Mouse (Mus musculus): Measurements from ENCODE around the gene Clec2d. TPM values are rescaled to one million over a fixed set of nuclear protein-coding genes. Genes with fewer than 3 reads are reported as not detected.
"Not testable (repeated sequence)": the region's sequence is repeated elsewhere in the genome, so short reads cannot be mapped to it uniquely, and the experiment has no call there.

The Clec2d gene
- polyA plus RNA-seq, 1 experiment from 2014 or later, result 0.90 TPM

- no peak overlapping the region for H3K27ac ChIP-seq (ENCODE audit: low read length)
- 100% methylated on average over 1 of the region's 1 CpGs for WGBS
- no peak overlapping the region for H3K4me3 ChIP-seq (ENCODE audit: low read length)
- no peaks in the 10 kb centered on the region for H3K27me3 ChIP-seq (ENCODE audit: insufficient read depth, low read length)
- no peak for ATAC-seq (ENCODE audit: low FRiP score, low TSS enrichment)
- no peaks in the 10 kb centered on the region for H3K9me3 ChIP-seq (ENCODE audit: low read length)
- H3K36me3 ChIP-seq (ENCODE audit: insufficient read depth, low read length), result no peaks in the 10 kb centered on the region
- H3K4me1 ChIP-seq (ENCODE audit: insufficient read depth, low read length), result 0 out of 2 replicates have a peak, but pooled peaks cover 3% of the 10 kb centered on the region
- no peak overlapping the region for H3K9ac ChIP-seq (replicated peaks; ENCODE audit: low read length)
- no peak overlapping the region for H3K4me2 ChIP-seq (replicated peaks; ENCODE audit: low read depth, low read length)
Observed at GRCm38 (mm10) chr6:129171675-129172074, 8.7 kb upstream of the Clec2d start.

- H3K4me2 ChIP-seq (replicated peaks; ENCODE audit: low read depth, low read length), result no peak overlapping the region
- H3K27me3 ChIP-seq (ENCODE audit: insufficient read depth, low read length), result no peaks in the 10 kb centered on the region
- no peaks in the 10 kb centered on the region for H3K9me3 ChIP-seq (ENCODE audit: low read length)
- H3K9ac ChIP-seq (replicated peaks; ENCODE audit: low read length), result no peak overlapping the region
- H3K4me3 ChIP-seq (ENCODE audit: low read length), result no peak overlapping the region
- ATAC-seq (ENCODE audit: low FRiP score, low TSS enrichment), result no peak
- H3K36me3 ChIP-seq (ENCODE audit: insufficient read depth, low read length), result no peaks in the 10 kb centered on the region
- H3K4me1 ChIP-seq (ENCODE audit: insufficient read depth, low read length), result 0 out of 2 replicates have a peak, but pooled peaks cover 3% of the 10 kb centered on the region
- H3K27ac ChIP-seq (ENCODE audit: low read length), result no peak overlapping the region
Observed at GRCm38 (mm10) chr6:129174836-129175235, 5.6 kb upstream of the Clec2d start.

DNA sequence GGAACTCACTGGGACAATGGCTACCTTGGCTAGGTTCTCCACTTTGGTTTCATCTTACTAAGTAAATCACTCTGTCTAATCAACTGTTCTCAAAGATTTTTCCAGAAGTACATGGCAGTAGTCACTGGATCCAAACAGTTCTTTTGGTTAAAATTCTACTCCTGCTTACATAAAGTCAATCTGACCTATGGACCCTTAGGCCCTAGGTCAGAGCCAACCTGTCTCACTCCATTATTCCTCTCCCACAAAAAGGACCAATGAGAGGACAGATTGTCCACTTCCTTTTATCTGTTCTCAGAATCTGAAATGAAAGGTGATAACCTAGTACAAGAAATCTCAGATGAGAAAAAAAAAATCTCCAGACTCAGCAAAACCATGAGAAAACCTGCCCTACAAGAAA lies 4.8 kb upstream of the Clec2d start:
- no peak overlapping the region for H3K4me3 ChIP-seq (ENCODE audit: low read length)
- H3K36me3 ChIP-seq (ENCODE audit: insufficient read depth, low read length), result no peaks in the 10 kb centered on the region
- no peaks in the 10 kb centered on the region for H3K27me3 ChIP-seq (ENCODE audit: insufficient read depth, low read length)
- H3K4me1 ChIP-seq (ENCODE audit: insufficient read depth, low read length), result 0 out of 2 replicates have a peak, but pooled peaks cover 3% of the 10 kb centered on the region
- no peak overlapping the region for H3K9ac ChIP-seq (replicated peaks; ENCODE audit: low read length)
- no peak for ATAC-seq (ENCODE audit: low FRiP score, low TSS enrichment)
- no peaks in the 10 kb centered on the region for H3K9me3 ChIP-seq (ENCODE audit: low read length)
- H3K4me2 ChIP-seq (replicated peaks; ENCODE audit: low read depth, low read length), result no peak overlapping the region
- no peak overlapping the region for H3K27ac ChIP-seq (ENCODE audit: low read length)

DNA sequence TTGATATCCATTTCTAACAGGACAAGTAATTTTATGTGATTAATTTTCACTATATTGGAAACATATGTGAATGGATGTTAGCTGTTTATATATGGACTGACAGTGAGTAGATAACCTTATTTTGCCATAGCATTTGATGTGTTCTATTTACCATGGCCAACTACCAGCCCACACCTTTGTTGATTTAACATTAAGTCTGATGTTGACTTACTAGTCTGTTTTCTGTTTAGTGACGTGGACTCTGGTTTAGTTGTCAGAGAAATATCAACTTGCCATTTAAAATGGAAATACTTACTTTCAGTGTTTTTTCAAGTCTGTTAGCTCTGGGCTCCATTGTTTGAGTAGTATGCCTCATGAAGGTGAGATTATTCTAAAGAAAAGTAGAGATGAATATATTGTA lies 3.8 kb upstream of the Clec2d start:
- H3K4me1 ChIP-seq (ENCODE audit: insufficient read depth, low read length), result 0 out of 2 replicates have a peak, but pooled peaks cover 3% of the 10 kb centered on the region
- no peak overlapping the region for H3K4me3 ChIP-seq (ENCODE audit: low read length)
- no peak overlapping the region for H3K4me2 ChIP-seq (replicated peaks; ENCODE audit: low read depth, low read length)
- H3K9ac ChIP-seq (replicated peaks; ENCODE audit: low read length), result no peak overlapping the region
- H3K27me3 ChIP-seq (ENCODE audit: insufficient read depth, low read length), result no peaks in the 10 kb centered on the region
- no peaks in the 10 kb centered on the region for H3K9me3 ChIP-seq (ENCODE audit: low read length)
- no peak for ATAC-seq (ENCODE audit: low FRiP score, low TSS enrichment)
- 79% methylated on average over 1 of the region's 1 CpGs for WGBS
- H3K27ac ChIP-seq (ENCODE audit: low read length), result no peak overlapping the region
- no peaks in the 10 kb centered on the region for H3K36me3 ChIP-seq (ENCODE audit: insufficient read depth, low read length)

GRCm38 (mm10) chr6:129179281-129179680 lies 1.1 kb upstream of the Clec2d start:
- Histone ChIP-seq H3K27ac (ENCODE audit: low read length) (no peak overlapping the region), H3K4me1 (ENCODE audit: insufficient read depth, low read length) (0 out of 2 replicates have a peak, but pooled peaks cover 3% of the 10 kb centered on the region), H3K36me3 (ENCODE audit: insufficient read depth, low read length) (0 out of 2 replicates have a peak, but pooled peaks cover 6% of the 10 kb centered on the region), H3K9ac (replicated peaks; ENCODE audit: low read length) (no peak overlapping the region), H3K9me3 (ENCODE audit: low read length) (no peaks in the 10 kb centered on the region), H3K27me3 (ENCODE audit: insufficient read depth, low read length) (no peaks in the 10 kb centered on the region), H3K4me2 (replicated peaks; ENCODE audit: low read depth, low read length) (no peak overlapping the region), H3K4me3 (ENCODE audit: low read length) (no peak overlapping the region)
- ATAC-seq (ENCODE audit: low FRiP score, low TSS enrichment), result no peak
- 87% methylated on average over 2 of the region's 2 CpGs for WGBS

- not testable (repeated sequence) for H3K27ac ChIP-seq (ENCODE audit: low read length); H3K4me1 ChIP-seq (ENCODE audit: insufficient read depth, low read length); H3K4me2 ChIP-seq (replicated peaks; ENCODE audit: low read depth, low read length); H3K36me3 ChIP-seq (ENCODE audit: insufficient read depth, low read length); H3K9ac ChIP-seq (replicated peaks; ENCODE audit: low read length); H3K27me3 ChIP-seq (ENCODE audit: insufficient read depth, low read length); H3K9me3 ChIP-seq (ENCODE audit: low read length); H3K4me3 ChIP-seq (ENCODE audit: low read length); ATAC-seq (ENCODE audit: low FRiP score, low TSS enrichment)
- 86% methylated on average over 1 of the region's 1 CpGs for WGBS
Observed at GRCm38 (mm10) chr6:129179831-129180230, 584 bp upstream of the Clec2d start.

- H3K36me3 ChIP-seq (ENCODE audit: insufficient read depth, low read length), result peaks cover 17% of the 10 kb centered on the region; the same call in 1 of the 2 replicates
- H3K4me3 ChIP-seq (ENCODE audit: low read length), result peak overlapping the region; percentile 63
- WGBS, result 5% methylated on average over 1 of the region's 1 CpGs
- H3K9ac ChIP-seq (replicated peaks; ENCODE audit: low read length), result peak overlapping the region; percentile 84
- H3K4me2 ChIP-seq (replicated peaks; ENCODE audit: low read depth, low read length), result peak overlapping the region; percentile 54
- no peaks in the 10 kb centered on the region for H3K9me3 ChIP-seq (ENCODE audit: low read length)
- peak overlapping the region; percentile 95 for H3K27ac ChIP-seq (ENCODE audit: low read length)
- no peaks in the 10 kb centered on the region for H3K27me3 ChIP-seq (ENCODE audit: insufficient read depth, low read length)
- ATAC-seq (ENCODE audit: low FRiP score, low TSS enrichment), result no peak
- no peaks in the 10 kb centered on the region for H3K4me1 ChIP-seq (ENCODE audit: insufficient read depth, low read length)
Observed at GRCm38 (mm10) chr6:129181249-129181648, 834 bp downstream of the Clec2d start.

GRCm38 (mm10) chr6:129181683-129182082 lies 1.3 kb downstream of the Clec2d start:
- ATAC-seq (ENCODE audit: low FRiP score, low TSS enrichment), result no peak
- peak overlapping the region; percentile 62 for H3K9ac ChIP-seq (replicated peaks; ENCODE audit: low read length)

GRCm38 (mm10) chr6:129182518-129182917 lies 2.1 kb downstream of the Clec2d start:
- Histone ChIP-seq H3K27ac (ENCODE audit: low read length) (peak overlapping the region; percentile 48), H3K4me3 (ENCODE audit: low read length) (peak overlapping the region; percentile 46), H3K9me3 (ENCODE audit: low read length) (no peaks in the 10 kb centered on the region), H3K4me2 (replicated peaks; ENCODE audit: low read depth, low read length) (peak overlapping the region; percentile 54), H3K27me3 (ENCODE audit: insufficient read depth, low read length) (no peaks in the 10 kb centered on the region), H3K9ac (replicated peaks; ENCODE audit: low read length) (peak overlapping the region; percentile 36), H3K36me3 (ENCODE audit: insufficient read depth, low read length) (peaks cover 24% of the 10 kb centered on the region; the same call in 1 of the 2 replicates), H3K4me1 (ENCODE audit: insufficient read depth, low read length) (no peaks in the 10 kb centered on the region)
- WGBS, result 58% methylated on average over 1 of the region's 1 CpGs
- ATAC-seq (ENCODE audit: low FRiP score, low TSS enrichment), result no peak

More at GRCm38 (mm10) chr6:129181683-129182082, 1.3 kb downstream of the Clec2d start:
- peak overlapping the region; percentile 71 for H3K27ac ChIP-seq (ENCODE audit: low read length)
- H3K36me3 ChIP-seq (ENCODE audit: insufficient read depth, low read length), result peaks cover 22% of the 10 kb centered on the region; the same call in 1 of the 2 replicates
- H3K4me1 ChIP-seq (ENCODE audit: insufficient read depth, low read length), result no peaks in the 10 kb centered on the region
- peak overlapping the region; percentile 50 for H3K4me3 ChIP-seq (ENCODE audit: low read length)
- H3K9me3 ChIP-seq (ENCODE audit: low read length), result no peaks in the 10 kb centered on the region
- no peaks in the 10 kb centered on the region for H3K27me3 ChIP-seq (ENCODE audit: insufficient read depth, low read length)
- peak overlapping the region; percentile 54 for H3K4me2 ChIP-seq (replicated peaks; ENCODE audit: low read depth, low read length)

- not testable (repeated sequence) for ATAC-seq (ENCODE audit: low FRiP score, low TSS enrichment); H3K27ac ChIP-seq (ENCODE audit: low read length); H3K9me3 ChIP-seq (ENCODE audit: low read length); H3K27me3 ChIP-seq (ENCODE audit: insufficient read depth, low read length); H3K4me3 ChIP-seq (ENCODE audit: low read length); H3K4me1 ChIP-seq (ENCODE audit: insufficient read depth, low read length); H3K9ac ChIP-seq (replicated peaks; ENCODE audit: low read length)
- Histone ChIP-seq H3K4me2 (replicated peaks; ENCODE audit: low read depth, low read length) (peak overlapping the region; percentile 37), H3K36me3 (ENCODE audit: insufficient read depth, low read length) (peaks cover 24% of the 10 kb centered on the region; the same call in 1 of the 2 replicates)
- WGBS, result 82% methylated on average over 4 of the region's 4 CpGs
Observed at GRCm38 (mm10) chr6:129184001-129184400, 3.6 kb downstream of the Clec2d start.
